Mouse (Mus musculus) liver, postnatal 0 days (tissue): ENCODE measurements at regions not wholly inside any gene's neighbourhood (a gene's known extent, or its start where the extent isn't known, plus 50 kb on each side); places are given as distances from the start of the nearest gene placed in this dataset.

Source experiments
- ATAC-seq: fragments of 200-750 bp; cut with Nextera tagmentation; 2 replicates; pipeline ENCODE4 v1.8.0; 2017; ENCODE audit warnings: mild to moderate bottlenecking, moderate library complexity
- DNase-seq: peaks from one replicate; pipeline ENCODE4 v3.0.0-alpha.2; 2016
- H3K27ac ChIP-seq: fragments of 300-500 bp; sonication (generic); 2 replicates; pipeline ENCODE4 v1.5.1; 2014; ENCODE audit warnings: antibody characterized with exemption, moderate library complexity, mild to moderate bottlenecking, low read depth
- H3K27me3 ChIP-seq: fragments of 300-500 bp; sonication (generic); 2 replicates; pipeline ENCODE4 v1.6.1; 2014; ENCODE audit warnings: low read length, control low read depth, mixed read lengths; ENCODE audit not compliant: insufficient read depth
- H3K36me3 ChIP-seq: fragments of 300-500 bp; sonication (generic); replicated peaks from 2 replicates; pipeline ENCODE4 v1.6.1; 2014; ENCODE audit warnings: mild to moderate bottlenecking, control low read depth, low read length, moderate library complexity, mixed read lengths; ENCODE audit not compliant: insufficient read depth
- H3K4me1 ChIP-seq: fragments of 300-500 bp; sonication (generic); 2 replicates; pipeline ENCODE4 v1.6.1; 2014; ENCODE audit warnings: antibody characterized with exemption, mild to moderate bottlenecking, control low read depth; ENCODE audit not compliant: insufficient read depth
- H3K4me2 ChIP-seq: fragments of 300-500 bp; sonication (generic); 2 replicates; pipeline ENCODE4 v1.6.1; 2014; ENCODE audit warnings: low read depth, mild to moderate bottlenecking, low read length, moderate library complexity, mixed read lengths
- H3K4me3 ChIP-seq: fragments of 300-500 bp; sonication (generic); 2 replicates; pipeline ENCODE4 v1.5.1; 2014; ENCODE audit warnings: low read depth, low read length
- H3K9ac ChIP-seq: fragments of 300-500 bp; sonication (generic); replicated peaks from 2 replicates; pipeline ENCODE4 v1.6.1; 2014; ENCODE audit warnings: mild to moderate bottlenecking, moderate library complexity
- H3K9me3 ChIP-seq: fragments of 300-500 bp; sonication (generic); 2 replicates; pipeline ENCODE4 v1.6.1; 2016; ENCODE audit warnings: mild to moderate bottlenecking, control low read depth, low read length, mixed read lengths
- CTCF ChIP-seq: sonication (generic); IDR thresholded peaks from 2 replicates; pipeline ENCODE4 v1.5.1; 2016; ENCODE audit warnings: antibody characterized with exemption, low read depth
- EP300 ChIP-seq: IDR thresholded peaks from 2 replicates; pipeline ENCODE4 v1.6.1; 2016; ENCODE audit warnings: antibody characterized with exemption, low read depth, mild to moderate bottlenecking
- WGBS: fragments of 180-500 bp; shearing (Covaris S2); extraction: QIAGEN DNeasy Blood & Tissue Kit; methylation state at CpG from one replicate; pipeline ENCODE4 v1.1.7; 2014; ENCODE audit not compliant: insufficient replicate concordance; 5-methylcytosine and 5-hydroxymethylcytosine counted together

DNA sequence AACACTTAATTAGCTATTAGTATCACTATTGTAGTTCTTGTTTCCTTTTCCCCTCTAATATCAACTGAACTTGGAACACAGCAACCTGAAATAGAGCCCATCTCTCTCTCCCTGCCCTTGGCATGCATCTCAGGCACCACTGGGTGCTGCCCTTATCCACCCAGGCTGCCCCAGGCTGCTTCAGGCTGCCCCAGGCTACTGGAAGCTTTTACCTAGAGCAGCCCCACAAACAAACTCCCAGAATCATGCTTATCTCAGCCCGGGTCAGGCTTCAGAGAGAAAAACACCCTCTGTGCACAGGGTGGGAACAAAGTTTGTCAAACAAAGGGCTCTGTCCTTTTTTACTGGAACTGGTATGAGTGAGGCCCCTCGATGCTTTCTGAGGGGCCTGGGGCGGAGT, 61.0 kb upstream of the Lmo2 start:
- H3K4me1 ChIP-seq = peaks cover 63% of the 10 kb centered on the region

DNA sequence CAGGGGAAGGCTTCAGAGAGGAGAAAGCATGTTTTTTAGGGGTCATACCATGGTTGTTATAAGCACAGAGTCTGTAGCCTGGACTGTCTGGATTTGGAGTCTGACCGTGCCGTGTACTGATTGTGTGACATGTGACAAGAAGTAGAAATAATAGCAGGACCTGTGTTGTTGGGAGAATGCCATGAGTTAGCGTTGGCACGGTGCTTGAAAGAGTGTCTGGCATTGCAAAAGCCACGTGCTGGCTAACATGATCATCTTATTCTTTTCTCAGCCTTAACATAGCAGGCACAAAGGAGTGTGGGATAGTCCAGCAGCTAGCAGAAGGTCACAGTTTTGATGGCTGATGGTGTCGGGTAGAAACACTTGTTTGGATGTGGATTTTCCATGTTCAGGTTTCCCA, 58.1 kb upstream of the Lmo2 start:
- 94% methylated on average over 6 of the region's 6 CpGs for WGBS
- Histone ChIP-seq H3K27me3 (no peaks in the 10 kb centered on the region), H3K4me3 (peak overlapping the region; percentile 1), H3K4me1 (peaks cover 66% of the 10 kb centered on the region), H3K36me3 (no peaks in the 10 kb centered on the region), H3K9ac (no peak overlapping the region), H3K27ac (no peak overlapping the region), H3K4me2 (peak overlapping the region; percentile 16), H3K9me3 (no peaks in the 10 kb centered on the region)
- TF ChIP-seq EP300 (no peak), CTCF (no peak)
- ATAC-seq (no peak), DNase-seq (no peak)

More for the DNA sequence above, 61.0 kb upstream of the Lmo2 start:
- Histone ChIP-seq H3K4me2 (peak overlapping the region; percentile 65), H3K27ac (peak overlapping the region; percentile 96), H3K27me3 (no peaks in the 10 kb centered on the region), H3K36me3 (no peaks in the 10 kb centered on the region), H3K4me3 (no peak overlapping the region), H3K9me3 (no peaks in the 10 kb centered on the region), H3K9ac (peak overlapping the region; percentile 54)
- WGBS = 32% methylated on average over 3 of the region's 3 CpGs
- ATAC-seq = peak; percentile 42
- peak; percentile 53 for DNase-seq
- peak; percentile 69 for TF ChIP-seq EP300
- peak; percentile 63 for TF ChIP-seq CTCF

DNA sequence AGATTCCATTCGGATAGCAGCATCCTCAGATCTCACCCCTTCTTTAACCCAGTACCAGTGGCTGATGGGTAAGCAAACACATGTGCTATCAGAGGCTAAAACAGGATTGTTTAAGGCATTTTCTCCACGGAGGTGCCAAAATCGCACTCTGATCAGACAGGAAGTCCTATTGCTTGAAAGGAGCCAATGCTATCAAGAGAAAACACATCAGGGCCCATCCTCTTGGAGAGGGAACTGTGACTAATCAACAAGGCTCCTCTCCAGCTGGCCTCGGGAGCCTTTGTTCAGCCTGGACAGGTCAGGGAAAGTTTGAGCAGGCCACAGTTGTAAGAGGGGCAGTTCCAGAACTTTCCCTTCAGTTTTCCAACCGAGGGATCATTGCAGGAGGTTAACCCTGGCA, 57.4 kb upstream of the Lmo2 start:
- H3K36me3 ChIP-seq = no peaks in the 10 kb centered on the region
- no peaks in the 10 kb centered on the region for H3K9me3 ChIP-seq
- TF ChIP-seq EP300 = no peak
- TF ChIP-seq CTCF = no peak
- no peak overlapping the region for H3K27ac ChIP-seq
- peak overlapping the region; percentile 1; the same call in 1 of the 2 replicates for H3K4me3 ChIP-seq
- H3K27me3 ChIP-seq = no peaks in the 10 kb centered on the region
- ATAC-seq (no peak), DNase-seq (no peak)
- WGBS = 38% methylated on average over 5 of the region's 5 CpGs
- H3K4me1 ChIP-seq = peaks cover 59% of the 10 kb centered on the region
- H3K9ac ChIP-seq = no peak overlapping the region
- H3K4me2 ChIP-seq = peak overlapping the region; percentile 16; the same call in 1 of the 2 replicates

DNA sequence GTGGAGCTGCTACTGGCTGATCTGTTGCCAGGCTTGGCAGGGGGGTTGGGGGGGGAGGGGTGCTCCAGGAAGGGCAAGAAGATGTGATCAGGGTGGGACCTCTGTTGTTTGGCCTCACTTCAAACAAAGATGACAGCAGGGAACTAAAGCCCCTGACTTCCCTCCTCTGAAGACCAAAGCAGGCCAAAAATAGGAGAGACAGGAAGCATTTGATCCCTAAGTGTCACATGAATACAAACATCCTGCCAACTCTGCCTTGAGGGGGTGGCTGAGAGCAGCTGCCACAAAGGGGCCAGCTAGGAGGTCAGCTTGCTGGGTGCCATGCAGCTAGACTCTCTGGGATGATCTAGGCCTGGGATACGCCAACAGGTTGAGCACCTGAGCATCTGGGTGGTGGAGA, 56.3 kb upstream of the Lmo2 start:
- H3K4me2 ChIP-seq = peak overlapping the region; percentile 18; the same call in 1 of the 2 replicates
- H3K36me3 ChIP-seq = no peaks in the 10 kb centered on the region
- TF ChIP-seq CTCF = no peak
- no peak for TF ChIP-seq EP300
- no peak overlapping the region for H3K9ac ChIP-seq
- WGBS = 77% methylated on average over 1 of the region's 1 CpGs
- peaks cover 52% of the 10 kb centered on the region for H3K4me1 ChIP-seq
- DNase-seq = no peak
- no peak for ATAC-seq
- no peak overlapping the region for H3K4me3 ChIP-seq
- H3K27ac ChIP-seq = 0 out of 2 replicates have a peak overlapping the region, but pooled peaks have one; percentile 32
- H3K9me3 ChIP-seq = no peaks in the 10 kb centered on the region
- no peaks in the 10 kb centered on the region for H3K27me3 ChIP-seq

DNA sequence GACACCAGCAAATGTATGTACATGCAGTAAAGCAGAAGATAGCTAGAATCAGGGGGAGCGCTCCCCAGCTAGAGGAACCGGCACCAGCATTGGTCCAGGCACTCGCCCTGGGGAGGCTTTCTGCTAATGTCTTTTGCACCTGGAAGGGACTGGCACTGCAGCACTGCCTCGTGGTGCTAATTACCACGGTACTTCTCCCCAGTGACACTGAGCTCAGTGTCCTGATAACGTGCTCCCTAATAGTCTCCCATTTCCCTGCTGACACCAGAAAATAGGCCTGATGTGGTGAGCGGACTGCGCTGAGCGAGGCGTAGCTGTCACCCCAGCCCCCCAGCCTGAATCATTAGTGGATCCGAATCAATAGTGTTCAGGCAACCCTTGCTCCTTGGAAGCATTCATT, 55.0 kb upstream of the Lmo2 start:
- DNase-seq (no peak), ATAC-seq (no peak)
- TF ChIP-seq CTCF = no peak
- TF ChIP-seq EP300 = no peak
- Histone ChIP-seq H3K9ac (no peak overlapping the region), H3K9me3 (no peaks in the 10 kb centered on the region), H3K27ac (no peak overlapping the region), H3K4me2 (no peak overlapping the region), H3K27me3 (no peaks in the 10 kb centered on the region), H3K36me3 (no peaks in the 10 kb centered on the region), H3K4me1 (peaks cover 46% of the 10 kb centered on the region), H3K4me3 (no peak overlapping the region)
- WGBS = 71% methylated on average over 11 of the region's 11 CpGs

DNA sequence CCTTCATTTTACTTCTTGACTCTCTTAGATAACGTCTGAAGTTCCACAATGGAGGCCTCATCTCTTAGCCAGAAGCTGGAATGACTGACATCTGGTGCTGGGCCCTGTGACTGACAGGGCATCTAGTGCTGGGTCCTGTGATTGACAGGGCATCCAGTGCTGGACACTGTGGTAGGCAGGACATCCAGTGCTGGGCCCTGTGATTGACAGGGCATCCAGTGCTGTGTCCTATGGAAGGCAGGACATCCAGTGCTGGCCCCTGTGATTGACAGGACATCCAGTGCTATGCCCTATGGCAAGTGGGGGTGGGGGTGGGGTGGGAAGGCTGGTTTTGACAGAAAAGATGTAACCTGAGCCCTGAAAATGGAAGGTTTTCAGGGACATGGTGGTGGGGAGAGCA, 52.1 kb upstream of the Lmo2 start:
- Histone ChIP-seq H3K4me3 (no peak overlapping the region), H3K9me3 (no peaks in the 10 kb centered on the region), H3K4me2 (no peak overlapping the region), H3K27ac (peak overlapping the region; percentile 51), H3K36me3 (no peaks in the 10 kb centered on the region), H3K9ac (no peak overlapping the region), H3K4me1 (peaks cover 38% of the 10 kb centered on the region), H3K27me3 (no peaks in the 10 kb centered on the region)
- WGBS = 52% methylated on average over 1 of the region's 1 CpGs
- TF ChIP-seq EP300 (no peak), CTCF (no peak)
- ATAC-seq (no peak), DNase-seq (no peak)
